Mouse (Mus musculus) left cerebral cortex, adult 2 months (tissue): ENCODE results near the gene Atg101. TPM values are rescaled to one million over a fixed set of nuclear protein-coding genes. Genes with fewer than 3 reads are reported as not detected.
A peak's percentile ranks its signal among the peaks of the same experiment; 100 is the strongest.

Experiments used
- DNase-seq, 2 experiments: peaks; one replicate each; pipeline ENCODE4 v3.0.0; 2021 to 2022; ENCODE audit warnings: low spot score in 2 of 2, mixed read lengths in 1 of 2; ENCODE audit errors: extremely low spot score in 1 of 2
- H3K27ac ChIP-seq: fragments of 200-600 bp; 2 replicates; pipeline ENCODE4 v1.8.1; 2022
- H3K4me3 ChIP-seq: fragments of 200-600 bp; 2 replicates; pipeline ENCODE4 v1.8.1; 2022
- CTCF ChIP-seq: fragments of 200-600 bp; IDR thresholded peaks from 2 replicates; pipeline ENCODE4 v1.8.1; 2022; ENCODE audit warnings: antibody characterized with exemption, mild to moderate bottlenecking, moderate library complexity
- intact Hi-C: fragments of 180-260 bp; cut with DNase I; formaldehyde crosslinking; loops from one replicate; pipeline ENCODE4 v1.15.1; 2025
- total RNA-seq, 2 experiments: library from RNA; stranded (reverse); gene quantifications; 2 replicates each; pipeline ENCODE4 v1.2.3; 2021

Gene Atg101
- total RNA-seq, 2 experiments from 2014 or later: 41.9 to 44.5 TPM

DNA sequence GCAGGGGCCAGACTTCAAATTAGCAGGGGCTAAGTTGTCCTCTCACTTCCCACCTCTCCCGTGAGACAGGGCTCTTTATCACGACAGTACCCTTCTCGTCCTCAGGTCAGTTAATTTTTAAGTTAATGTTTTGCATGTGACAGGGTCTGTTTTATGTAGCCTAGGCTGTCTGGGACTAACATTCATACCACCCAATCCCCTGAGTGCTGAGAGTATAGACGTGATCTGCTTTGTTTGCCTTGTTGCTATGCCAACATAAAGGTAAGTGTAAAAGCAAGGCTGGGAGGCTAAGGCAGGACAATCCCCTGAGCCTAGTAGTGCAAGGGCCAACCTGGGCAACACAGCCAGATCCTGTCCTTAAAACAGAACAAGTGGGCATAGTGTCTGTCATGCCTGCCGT lies 25.4 kb downstream of the Atg101 start:
- TF ChIP-seq CTCF: no peak
- H3K27ac ChIP-seq: no peak overlapping the region; the same call in 1 of the 2 replicates
- intact Hi-C loops: no loop called here

DNA sequence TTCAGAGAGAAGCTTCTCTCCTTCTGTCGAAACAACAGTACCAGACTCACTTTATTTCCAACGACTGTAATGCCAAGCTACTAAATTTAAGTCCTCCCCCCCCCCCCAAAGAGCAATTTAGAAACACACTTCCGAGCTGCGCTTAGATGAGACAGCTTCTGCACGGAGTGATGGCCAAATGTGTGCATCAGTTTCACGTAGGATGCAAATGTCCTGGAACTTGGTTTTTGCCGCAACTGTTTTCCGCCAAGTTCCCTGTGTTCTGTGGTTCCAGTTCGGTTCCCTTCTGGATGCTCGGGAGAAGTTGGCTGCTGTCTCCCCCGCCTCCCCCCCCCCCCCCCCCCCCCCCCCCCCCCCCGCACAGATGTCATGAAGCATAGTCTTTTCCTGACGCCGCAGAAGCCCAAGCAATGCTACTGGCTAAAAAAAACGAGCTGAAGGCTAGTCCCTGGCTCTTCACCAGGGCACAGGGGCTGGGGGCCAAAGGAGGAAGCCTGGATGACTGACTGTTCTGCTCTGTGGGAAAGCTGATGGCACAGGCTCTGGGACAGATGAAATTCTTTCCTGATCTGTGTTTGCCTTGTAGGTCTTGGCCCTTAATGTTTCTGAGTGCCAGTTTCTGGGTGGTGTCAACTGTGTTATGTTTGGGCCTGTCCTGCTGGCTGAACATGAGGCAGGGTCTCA lies 27.2 kb downstream of the Atg101 start:
- intact Hi-C loops: no loop called here
- no peak for TF ChIP-seq CTCF
- no peak overlapping the region for H3K4me3 ChIP-seq
- DNase-seq: no peak
- peak overlapping the region; percentile 85; the same call in 1 of the 2 replicates for H3K27ac ChIP-seq

More for the DNA sequence above, 25.4 kb downstream of the Atg101 start:
- no peak overlapping the region for H3K4me3 ChIP-seq
- no peak for DNase-seq

DNA sequence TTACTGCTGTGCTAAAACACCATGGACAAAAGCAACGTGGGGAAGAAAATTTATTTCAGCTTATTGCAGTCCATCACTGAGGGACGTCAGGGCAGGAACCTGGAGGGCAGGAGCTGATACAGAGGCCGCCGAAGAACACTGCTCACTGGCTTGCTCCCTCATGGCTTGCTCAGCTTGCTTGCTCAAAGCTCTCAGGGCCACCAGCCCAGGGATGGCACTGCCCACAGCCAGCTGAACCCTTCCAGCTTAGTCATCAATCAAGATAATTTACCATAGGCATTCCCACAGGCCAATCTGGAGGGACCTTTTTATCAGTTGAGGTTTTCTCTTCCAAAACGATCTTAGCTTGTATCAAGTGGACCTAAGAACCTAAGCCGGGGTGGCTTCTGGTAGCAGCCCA lies 27.9 kb downstream of the Atg101 start:
- TF ChIP-seq CTCF: no peak
- Histone ChIP-seq H3K27ac (peak overlapping the region; percentile 85; the same call in 1 of the 2 replicates), H3K4me3 (no peak overlapping the region)
- intact Hi-C loops: no loop called here
- DNase-seq: no peak

DNA sequence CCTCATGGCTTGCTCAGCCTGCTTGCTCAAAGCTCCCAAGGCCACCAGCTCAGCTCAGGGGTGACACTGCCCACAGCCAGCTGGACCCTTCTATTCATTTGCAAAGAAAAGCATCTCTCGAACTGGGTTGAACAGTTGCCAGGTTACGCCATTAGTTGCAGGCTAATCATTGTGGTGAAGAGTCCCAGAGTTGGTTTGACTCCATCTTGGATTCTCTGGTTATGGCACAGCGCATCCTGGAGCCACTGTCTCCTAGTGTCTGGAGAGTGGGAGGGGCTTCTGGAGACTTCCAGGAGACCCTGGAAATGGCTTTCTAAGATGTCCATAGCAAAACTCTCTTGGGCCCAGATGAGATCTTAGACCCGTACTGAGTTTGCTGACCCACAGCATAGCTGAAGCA lies 31.3 kb downstream of the Atg101 start:
- intact Hi-C loops: loop anchor here (1.0 to 5.0 kb wide), 2 partner anchors 75 to 93 kb away; partner anchors contain the start of gene Grasp
- no peak for TF ChIP-seq CTCF
- no peak for DNase-seq
- H3K27ac ChIP-seq: peak overlapping the region; percentile 29
- no peak overlapping the region for H3K4me3 ChIP-seq

DNA sequence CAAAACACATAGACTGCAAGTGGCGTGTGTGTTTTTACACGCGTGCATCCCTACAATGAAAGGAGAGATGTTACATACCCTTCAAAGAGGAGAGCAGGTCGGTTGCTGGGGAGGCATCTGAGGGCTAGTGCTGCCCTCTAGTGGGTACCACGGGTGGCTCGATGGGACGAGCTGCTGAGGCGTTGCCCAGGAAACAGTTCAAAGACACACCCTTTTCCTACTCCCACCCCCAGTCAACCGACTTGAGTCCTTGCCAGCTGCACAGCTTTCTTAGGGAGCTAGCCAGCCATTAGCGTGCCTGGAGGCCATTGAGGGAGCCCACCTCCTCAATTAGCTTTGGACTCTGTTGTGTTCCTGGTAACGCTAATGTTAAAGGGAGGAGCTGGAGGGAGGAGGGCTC lies 31.8 kb downstream of the Atg101 start:
- DNase-seq: peak; percentile 89 to 91
- H3K27ac ChIP-seq: peak overlapping the region; percentile 29
- intact Hi-C loops: loop anchor here (1.0 to 5.0 kb wide), 2 partner anchors 76 to 94 kb away; partner anchors contain the start of gene Grasp
- TF ChIP-seq CTCF: peak; percentile 97
- H3K4me3 ChIP-seq: peak overlapping the region; percentile 51

DNA sequence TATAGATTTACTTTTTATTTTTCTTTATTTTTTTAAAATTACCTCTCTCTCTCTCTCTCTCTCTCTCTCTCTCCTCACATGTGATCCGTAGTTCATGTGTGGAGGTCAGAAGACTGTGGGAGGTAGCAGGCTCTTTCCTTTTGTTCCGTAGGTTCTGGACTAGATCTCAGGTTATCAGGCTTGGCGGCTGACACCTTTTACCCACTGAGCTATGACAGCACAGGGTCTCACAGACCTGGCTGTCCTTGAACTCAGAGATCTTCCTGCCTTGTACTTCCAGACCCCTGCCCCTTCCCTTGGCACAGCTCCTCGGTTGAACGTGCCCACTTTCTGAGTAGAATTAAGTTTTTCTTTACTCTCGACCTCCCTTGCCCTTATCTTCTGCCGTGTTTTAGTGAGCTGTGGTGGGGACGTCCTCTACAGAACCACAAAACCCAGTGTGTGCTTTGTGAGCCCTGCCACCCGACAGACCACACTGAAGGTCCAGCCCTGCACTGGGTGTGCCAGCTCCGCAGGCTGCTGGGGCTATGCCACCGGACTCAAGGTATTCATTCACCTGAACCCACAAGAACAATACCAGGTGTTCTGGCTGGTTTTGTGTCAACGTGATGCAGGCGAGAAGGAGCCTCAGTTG lies 32.3 kb downstream of the Atg101 start:
- H3K4me3 ChIP-seq: peak overlapping the region; percentile 51
- peak overlapping the region; percentile 29 for H3K27ac ChIP-seq
- DNase-seq: no peak
- intact Hi-C loops: loop anchor here (5.0 kb wide), 1 partner anchor 94 kb away; the partner anchor contains the start of gene Grasp
- no peak for TF ChIP-seq CTCF

DNA sequence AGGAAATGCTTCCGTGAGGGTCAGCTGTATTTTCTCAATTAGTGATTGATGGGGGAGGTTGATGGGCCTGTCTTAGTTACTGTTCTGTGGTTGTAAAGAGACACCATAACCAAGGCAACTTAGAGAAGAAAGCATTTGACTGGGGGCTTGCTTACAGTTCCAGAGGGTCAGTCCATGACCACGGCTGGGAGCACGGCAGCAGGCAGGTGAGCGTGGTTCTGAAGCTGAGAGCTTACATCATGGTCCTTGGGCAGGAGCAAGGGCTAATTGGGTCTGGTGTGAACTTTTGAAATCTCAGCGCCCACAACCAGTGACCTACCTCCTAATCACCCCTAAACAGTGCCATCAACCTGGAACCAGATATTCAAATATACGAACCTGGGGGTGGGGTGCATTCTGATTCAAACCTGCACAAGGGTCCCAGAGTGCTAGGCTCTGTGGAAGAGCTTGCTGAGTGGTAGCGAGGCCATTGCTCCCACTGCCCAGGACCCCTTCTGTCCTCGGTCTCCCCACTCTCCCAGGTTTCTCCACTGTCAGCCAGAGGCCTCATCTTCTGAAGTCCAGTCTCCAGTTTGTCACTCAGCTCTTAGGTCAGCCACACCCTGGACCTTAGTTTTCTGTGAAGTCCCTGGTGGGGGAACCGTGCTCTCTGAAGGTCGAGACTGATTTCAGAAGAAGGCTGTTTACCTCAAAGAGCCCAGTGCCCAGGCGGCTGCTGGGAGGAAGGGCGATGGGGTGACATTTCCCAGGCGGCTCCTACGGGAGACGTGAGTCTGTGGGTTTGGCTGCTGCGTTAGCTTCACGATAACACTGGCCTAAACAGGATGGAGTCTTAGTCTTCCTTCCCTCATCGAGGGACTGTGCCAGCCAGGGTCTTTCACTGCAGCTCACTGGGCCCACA lies 33.1 kb downstream of the Atg101 start:
- H3K27ac ChIP-seq: no peak overlapping the region; the same call in 1 of the 2 replicates
- H3K4me3 ChIP-seq: no peak overlapping the region
- no peak for DNase-seq
- intact Hi-C loops: loop anchor here (5.0 kb wide), 1 partner anchor 95 kb away; the partner anchor contains the start of gene Grasp
- no peak for TF ChIP-seq CTCF

DNA sequence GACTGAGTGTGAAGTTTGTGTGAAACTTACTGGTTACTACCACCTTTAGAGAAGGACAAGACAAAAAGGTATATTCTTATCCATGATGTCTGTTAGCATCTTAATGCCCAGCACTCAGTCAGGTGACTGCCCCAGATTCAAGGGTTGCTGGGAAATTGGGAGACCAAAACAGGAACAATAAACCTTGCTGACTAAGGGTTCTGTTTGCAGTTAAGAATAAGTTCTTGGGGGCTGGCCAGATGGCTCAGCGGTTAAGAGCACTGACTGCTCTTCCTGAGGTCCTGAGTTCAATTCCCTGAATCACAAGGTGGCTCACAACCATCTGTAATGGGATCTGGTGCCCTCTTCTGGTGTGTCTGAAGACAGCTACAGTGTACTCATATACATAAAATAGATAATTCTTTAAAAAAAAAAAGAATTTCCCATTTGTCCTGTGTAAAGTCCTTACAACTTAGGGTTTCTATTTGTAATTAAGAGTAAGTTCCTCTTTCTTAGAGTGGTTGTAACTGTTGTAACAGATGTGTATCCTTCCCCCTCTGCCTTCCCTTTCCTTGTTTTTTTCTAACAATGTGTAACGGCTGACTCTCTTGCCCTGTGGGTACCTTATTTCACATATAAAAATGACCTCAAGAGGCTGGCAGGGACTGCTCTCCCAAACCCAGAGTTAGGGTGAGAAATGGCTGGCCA lies 33.9 kb downstream of the Atg101 start:
- intact Hi-C loops: loop anchor here (5.0 kb wide), 1 partner anchor 96 kb away; the partner anchor contains the start of gene Grasp
- H3K27ac ChIP-seq: no peak overlapping the region
- peak; percentile 32 for TF ChIP-seq CTCF
- H3K4me3 ChIP-seq: no peak overlapping the region
- DNase-seq: no peak

DNA sequence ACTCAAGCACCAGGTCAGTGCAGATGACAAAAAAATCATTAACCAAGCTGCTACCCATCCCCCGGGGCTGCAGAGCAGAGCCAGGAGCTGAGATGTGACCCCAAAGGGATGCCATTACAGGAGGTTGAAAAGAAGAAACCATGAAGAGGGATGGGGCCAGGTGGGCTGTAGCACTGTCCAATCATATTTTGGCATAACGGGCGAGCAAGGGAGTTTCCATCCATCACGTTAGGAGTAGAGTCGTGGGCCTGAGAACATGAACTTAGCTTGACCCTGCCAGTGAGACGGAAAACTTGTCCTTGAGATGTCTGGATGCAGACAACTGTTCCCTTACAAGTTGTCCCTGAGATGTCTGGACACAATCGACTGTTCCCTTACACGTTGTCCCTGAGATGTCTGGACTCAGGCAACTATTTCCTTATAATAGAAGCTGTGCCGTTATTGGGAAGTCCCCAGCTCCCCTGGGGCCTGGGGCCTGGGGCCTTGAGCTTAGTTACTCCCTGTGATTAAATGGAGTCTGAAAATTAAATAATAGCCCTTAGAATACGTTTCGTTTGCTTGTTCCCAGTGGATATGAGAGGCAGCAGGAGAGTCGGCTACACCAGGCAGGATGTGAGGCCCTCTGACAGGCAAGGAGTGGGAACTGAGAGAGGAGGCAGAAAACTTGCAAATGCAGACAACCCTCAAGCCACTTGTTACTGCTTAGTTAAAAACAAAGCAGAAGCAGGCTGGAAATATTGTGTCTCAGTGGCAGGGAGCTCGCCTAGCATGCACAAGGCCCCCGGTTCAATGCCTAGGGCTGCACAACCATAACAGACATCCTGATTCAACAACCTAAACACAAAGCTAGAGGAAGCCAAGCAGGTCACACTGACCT lies 35.1 kb downstream of the Atg101 start:
- no peak overlapping the region for H3K4me3 ChIP-seq
- intact Hi-C loops: loop anchor here (5.0 kb wide), 1 partner anchor 97 kb away; the partner anchor contains the start of gene Grasp
- H3K27ac ChIP-seq: no peak overlapping the region
- no peak for DNase-seq
- TF ChIP-seq CTCF: no peak

DNA sequence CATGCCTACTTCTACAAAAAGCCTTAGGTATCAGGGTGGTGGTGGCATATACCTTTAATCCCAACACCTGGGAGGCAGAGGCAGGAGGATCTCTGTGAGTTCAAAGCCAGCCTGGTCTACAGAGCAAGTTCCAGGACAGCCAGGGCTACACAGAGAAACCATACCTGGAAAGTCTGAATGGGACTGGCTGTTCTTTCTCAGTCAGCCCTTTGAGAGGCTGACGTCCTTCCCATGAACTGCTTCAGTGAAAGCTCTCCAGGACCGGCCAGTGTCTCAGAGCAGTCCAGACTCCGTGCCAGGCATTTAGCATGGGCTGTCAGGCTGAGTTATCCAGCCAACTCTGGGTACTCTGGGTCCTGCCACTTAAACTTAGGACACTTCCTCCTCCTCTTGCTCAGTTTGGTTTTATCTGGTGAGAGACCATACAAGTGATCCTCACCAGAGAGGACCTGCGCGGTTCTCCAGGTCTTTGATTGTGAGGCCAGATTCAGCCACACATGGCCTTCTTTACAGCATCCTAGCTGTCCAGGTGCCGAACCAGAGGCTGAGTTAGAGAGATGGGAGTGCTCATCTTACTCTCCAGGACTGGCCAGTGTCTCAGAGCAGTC lies 36.0 kb downstream of the Atg101 start:
- TF ChIP-seq CTCF: no peak
- no peak for DNase-seq
- H3K27ac ChIP-seq: no peak overlapping the region
- no peak overlapping the region for H3K4me3 ChIP-seq
- intact Hi-C loops: no loop called here
